Mouse (Mus musculus): Measurements from ENCODE around the gene Kcnn3. TPM values are rescaled to one million over a fixed set of nuclear protein-coding genes. Genes with fewer than 3 reads are reported as not detected.
A peak's percentile ranks its signal among the peaks of the same experiment; 100 is the strongest.

Gene Kcnn3
- polyA plus RNA-seq, 1 experiment from 2014 or later = 9.6 TPM

DNA sequence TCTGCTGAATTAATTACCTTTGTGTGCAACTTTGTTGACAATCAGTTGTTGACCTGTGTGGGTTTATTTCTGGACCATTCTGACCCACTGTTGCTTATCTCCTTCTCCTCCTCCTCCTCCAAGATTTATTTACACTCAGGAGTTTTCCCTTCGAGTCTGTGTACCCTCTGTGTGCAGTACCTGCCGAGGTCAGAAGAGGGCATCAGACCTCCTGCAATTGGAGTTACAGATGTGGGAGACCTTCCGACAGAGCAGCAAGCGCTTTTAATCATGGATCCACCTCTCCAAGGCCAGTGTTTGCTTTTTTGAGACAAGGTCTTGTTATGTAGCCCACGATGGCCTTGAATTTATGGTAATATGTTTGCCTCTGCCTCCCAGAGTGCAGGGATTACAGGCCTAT is 25.3 kb upstream of the Kcnn3 start:
- Histone ChIP-seq H3K9ac (no peak overlapping the region), H3K4me3 (no peak overlapping the region), H3K4me2 (no peak overlapping the region), H3K9me3 (no peaks in the 10 kb centered on the region), H3K27ac (replicated peaks) (no peak overlapping the region), H3K4me1 (replicated peaks) (peaks cover 7% of the 10 kb centered on the region), H3K27me3 (0 out of 2 replicates have a peak, but pooled peaks cover 2% of the 10 kb centered on the region), H3K36me3 (no peaks in the 10 kb centered on the region)
- no peak for ATAC-seq (ENCODE audit: low FRiP score, low read depth)
- WGBS = 93% methylated on average over 5 of the region's 5 CpGs

DNA sequence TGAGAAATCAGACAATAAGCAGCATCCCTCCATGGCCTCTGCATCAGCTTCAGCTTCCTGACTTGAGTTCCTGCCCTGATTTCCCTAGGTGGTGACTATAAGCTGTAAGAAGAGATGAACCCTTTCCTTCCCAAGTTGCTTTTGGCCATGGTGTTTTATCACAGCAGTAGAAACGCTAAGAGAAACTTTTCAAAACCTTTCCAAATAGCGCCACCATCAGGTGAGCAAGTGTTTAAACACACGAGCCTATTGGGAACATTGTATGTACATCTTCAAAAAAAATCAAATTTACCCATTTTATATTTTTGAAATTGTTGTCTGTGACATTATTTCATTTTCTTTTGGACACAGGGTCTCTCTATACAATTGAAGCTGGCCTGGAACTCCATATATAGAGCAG is 23.6 kb upstream of the Kcnn3 start:
- H3K36me3 ChIP-seq = no peaks in the 10 kb centered on the region
- no peak for ATAC-seq (ENCODE audit: low FRiP score, low read depth)
- H3K9me3 ChIP-seq = no peaks in the 10 kb centered on the region
- H3K9ac ChIP-seq = no peak overlapping the region
- peaks cover 7% of the 10 kb centered on the region for H3K4me1 ChIP-seq (replicated peaks)
- WGBS = 77% methylated on average over 3 of the region's 3 CpGs
- H3K27ac ChIP-seq (replicated peaks) = no peak overlapping the region
- no peak overlapping the region for H3K4me2 ChIP-seq
- H3K4me3 ChIP-seq = no peak overlapping the region
- H3K27me3 ChIP-seq = no peaks in the 10 kb centered on the region

DNA sequence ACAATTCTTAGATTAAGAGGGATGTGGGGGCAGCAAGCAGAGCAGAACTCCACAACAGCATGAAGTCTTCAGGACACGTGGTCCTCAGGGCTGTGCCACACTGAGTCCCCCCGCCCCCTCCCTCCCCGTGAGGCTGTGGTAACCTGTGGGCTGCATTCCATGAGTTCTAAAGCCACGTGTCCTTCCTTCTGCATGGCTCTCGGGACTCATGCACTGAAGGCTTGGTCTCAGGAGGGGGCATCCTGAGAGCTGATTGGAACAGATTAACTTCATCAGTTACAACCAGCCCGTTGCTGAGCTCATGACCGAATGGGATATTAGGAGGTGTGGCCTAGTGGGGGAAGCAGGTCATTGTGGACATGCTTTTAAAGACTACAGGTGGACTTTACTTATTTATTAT is 20.3 kb upstream of the Kcnn3 start:
- Histone ChIP-seq H3K36me3 (no peaks in the 10 kb centered on the region), H3K4me3 (no peak overlapping the region), H3K4me2 (no peak overlapping the region), H3K4me1 (replicated peaks) (no peaks in the 10 kb centered on the region), H3K27ac (replicated peaks) (no peak overlapping the region), H3K27me3 (no peaks in the 10 kb centered on the region), H3K9ac (no peak overlapping the region), H3K9me3 (no peaks in the 10 kb centered on the region)
- no peak for ATAC-seq (ENCODE audit: low FRiP score, low read depth)
- WGBS = 47% methylated on average over 7 of the region's 7 CpGs

DNA sequence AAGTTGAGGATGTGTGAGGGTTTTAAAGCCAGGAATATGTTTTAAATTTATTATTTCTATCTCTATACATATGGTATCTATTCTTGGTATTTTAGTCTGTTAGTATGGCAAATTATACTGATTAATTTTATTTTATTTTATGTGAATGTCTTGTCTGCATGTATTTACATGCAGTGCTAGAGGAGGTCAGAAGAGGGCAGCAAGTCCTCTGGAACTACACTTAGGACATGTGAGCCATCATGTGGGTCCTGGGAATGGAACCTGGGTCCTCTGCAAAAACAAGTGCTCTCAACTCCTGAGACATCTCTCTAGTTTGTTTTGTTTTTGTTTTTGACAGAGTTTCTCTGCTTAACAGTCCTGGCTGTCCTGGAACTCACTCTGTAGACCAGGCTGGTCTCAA is 18.5 kb upstream of the Kcnn3 start:
- ATAC-seq (ENCODE audit: low FRiP score, low read depth) = no peak
- Histone ChIP-seq H3K4me1 (replicated peaks) (no peaks in the 10 kb centered on the region), H3K9me3 (no peaks in the 10 kb centered on the region), H3K36me3 (no peaks in the 10 kb centered on the region), H3K4me3 (no peak overlapping the region), H3K9ac (no peak overlapping the region), H3K4me2 (no peak overlapping the region), H3K27ac (replicated peaks) (no peak overlapping the region), H3K27me3 (no peaks in the 10 kb centered on the region)

DNA sequence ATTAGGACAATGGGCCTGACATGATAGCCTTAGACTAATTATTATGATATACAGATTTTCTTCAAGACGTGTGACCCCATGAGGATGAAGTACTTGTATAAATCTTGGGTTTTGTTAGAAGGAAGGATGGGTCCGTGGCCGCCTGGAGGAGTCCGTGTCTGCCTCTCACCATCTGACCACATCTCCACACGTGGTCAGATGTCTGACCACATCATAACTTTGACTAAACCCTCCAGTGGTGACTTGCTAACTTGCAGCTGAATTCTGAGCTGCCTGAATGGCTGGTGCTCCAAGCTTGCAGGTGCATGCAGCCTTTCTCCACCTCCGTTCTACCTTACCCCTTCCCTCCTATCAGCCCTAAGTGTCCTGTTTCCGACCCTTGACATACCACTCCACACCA is 17.4 kb upstream of the Kcnn3 start:
- no peak overlapping the region for H3K27ac ChIP-seq (replicated peaks)
- ATAC-seq (ENCODE audit: low FRiP score, low read depth) = no peak
- H3K4me3 ChIP-seq = no peak overlapping the region
- H3K4me2 ChIP-seq = no peak overlapping the region
- H3K4me1 ChIP-seq (replicated peaks) = no peaks in the 10 kb centered on the region
- H3K9ac ChIP-seq = no peak overlapping the region
- WGBS = 90% methylated on average over 7 of the region's 7 CpGs
- no peaks in the 10 kb centered on the region for H3K9me3 ChIP-seq
- H3K27me3 ChIP-seq = no peaks in the 10 kb centered on the region
- H3K36me3 ChIP-seq = no peaks in the 10 kb centered on the region

DNA sequence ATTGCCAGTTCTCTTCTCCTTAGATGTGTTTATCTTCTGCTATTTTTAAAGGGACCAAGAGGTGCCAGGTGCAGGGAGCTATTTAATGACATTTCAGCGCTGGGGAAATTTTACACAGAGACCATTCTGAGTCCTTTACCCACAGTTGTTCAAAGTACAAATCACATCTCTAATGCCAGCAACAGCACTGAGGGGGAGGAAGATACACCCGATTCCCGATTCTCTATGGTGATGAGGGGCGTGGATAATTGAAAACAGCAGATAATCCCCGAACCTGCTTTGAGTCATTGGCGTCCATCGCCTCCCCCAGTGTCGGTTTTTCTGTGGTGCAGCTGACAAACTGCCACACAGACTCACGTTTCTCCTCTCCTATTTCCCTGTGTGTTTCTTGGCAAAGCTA is 11.9 kb upstream of the Kcnn3 start:
- Histone ChIP-seq H3K36me3 (no peaks in the 10 kb centered on the region), H3K4me3 (no peak overlapping the region), H3K4me2 (no peak overlapping the region), H3K9ac (no peak overlapping the region), H3K4me1 (replicated peaks) (peaks cover 12% of the 10 kb centered on the region), H3K27me3 (peaks cover 3% of the 10 kb centered on the region; the same call in 1 of the 2 replicates), H3K27ac (replicated peaks) (no peak overlapping the region), H3K9me3 (no peaks in the 10 kb centered on the region)
- ATAC-seq (ENCODE audit: low FRiP score, low read depth) = no peak
- 44% methylated on average over 9 of the region's 9 CpGs for WGBS

DNA sequence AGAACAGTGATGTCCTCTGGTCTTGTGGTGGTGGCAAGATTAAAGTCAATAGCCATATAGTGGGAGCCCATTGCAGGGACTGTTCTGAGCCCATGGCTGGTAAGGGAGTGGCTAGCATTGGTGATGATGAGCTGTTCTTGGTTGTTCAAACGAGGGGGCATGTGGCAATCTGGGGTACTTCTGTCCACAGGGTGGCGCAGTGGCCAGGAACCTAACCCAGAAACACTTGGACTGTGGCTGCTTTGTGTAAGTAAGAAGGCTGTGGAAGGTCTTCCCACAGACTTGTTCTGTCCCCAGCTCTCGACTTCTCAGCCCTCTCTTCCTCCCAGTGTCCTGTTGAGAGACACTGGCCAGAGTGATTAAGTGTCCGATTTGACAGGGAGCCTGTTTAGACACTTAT is 9.0 kb upstream of the Kcnn3 start:
- WGBS = 18% methylated on average over 4 of the region's 4 CpGs
- Histone ChIP-seq H3K27me3 (peaks cover 3% of the 10 kb centered on the region; the same call in 1 of the 2 replicates), H3K4me1 (replicated peaks) (peaks cover 12% of the 10 kb centered on the region), H3K27ac (replicated peaks) (peak overlapping the region; percentile 69), H3K36me3 (no peaks in the 10 kb centered on the region), H3K4me2 (peak overlapping the region; percentile 39), H3K4me3 (no peak overlapping the region), H3K9ac (no peak overlapping the region), H3K9me3 (no peaks in the 10 kb centered on the region)
- peak; percentile 62; the same call in 1 of the 2 replicates for ATAC-seq (ENCODE audit: low FRiP score, low read depth)

DNA sequence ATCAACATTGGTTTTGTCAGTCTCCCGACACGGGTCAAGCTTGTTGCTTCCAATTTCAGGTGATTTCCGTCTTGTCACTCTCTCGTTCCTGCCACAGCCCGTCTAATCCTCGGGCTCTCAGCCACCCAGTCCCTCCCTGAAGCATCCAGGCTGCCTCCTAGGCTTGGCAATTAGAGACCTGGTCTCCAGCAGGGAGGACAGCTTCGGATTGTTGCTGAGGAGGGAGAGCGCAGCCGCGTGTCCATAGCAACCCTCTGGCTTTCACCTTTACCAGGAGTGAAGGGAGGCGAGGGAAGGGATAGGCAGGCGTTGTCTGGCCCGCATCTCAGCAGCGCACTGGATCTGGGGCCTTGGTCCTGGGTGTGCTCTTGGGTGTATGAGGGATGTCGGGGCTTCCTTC is 8.6 kb upstream of the Kcnn3 start:
- Histone ChIP-seq H3K4me3 (no peak overlapping the region; the same call in 1 of the 2 replicates), H3K36me3 (no peaks in the 10 kb centered on the region), H3K9ac (peak overlapping the region; percentile 32; the same call in 1 of the 2 replicates), H3K9me3 (no peaks in the 10 kb centered on the region), H3K27me3 (peaks cover 3% of the 10 kb centered on the region; the same call in 1 of the 2 replicates), H3K4me1 (replicated peaks) (peaks cover 12% of the 10 kb centered on the region), H3K27ac (replicated peaks) (peak overlapping the region; percentile 69), H3K4me2 (peak overlapping the region; percentile 39)
- 17% methylated on average over 15 of the region's 15 CpGs for WGBS
- peak; percentile 71 for ATAC-seq (ENCODE audit: low FRiP score, low read depth)

DNA sequence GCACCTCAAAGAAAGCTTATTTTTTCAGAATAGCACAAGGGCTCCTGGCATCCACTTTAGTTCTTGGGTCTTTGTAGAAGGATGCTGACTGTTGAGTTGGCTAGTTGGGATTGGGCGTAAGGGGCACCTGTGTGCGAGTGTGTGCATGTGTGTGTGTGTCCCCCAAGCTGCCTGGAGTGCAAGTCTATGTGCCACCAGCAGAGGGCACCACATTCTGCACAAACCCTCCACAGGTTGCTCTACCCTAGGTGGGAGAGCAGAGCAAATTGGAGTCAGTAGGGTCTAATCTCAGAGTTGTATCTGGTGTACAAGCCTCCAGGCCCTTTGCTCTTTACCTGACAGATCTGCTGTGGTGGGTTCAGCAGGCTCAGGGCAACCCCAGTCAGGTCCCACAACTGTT is 7.7 kb upstream of the Kcnn3 start:
- no peak overlapping the region for H3K27ac ChIP-seq (replicated peaks)
- no peak overlapping the region for H3K4me3 ChIP-seq
- 97% methylated on average over 2 of the region's 2 CpGs for WGBS
- H3K9me3 ChIP-seq = no peaks in the 10 kb centered on the region
- peaks cover 12% of the 10 kb centered on the region for H3K4me1 ChIP-seq (replicated peaks)
- H3K36me3 ChIP-seq = no peaks in the 10 kb centered on the region
- H3K9ac ChIP-seq = no peak overlapping the region
- H3K4me2 ChIP-seq = no peak overlapping the region
- peaks cover 3% of the 10 kb centered on the region; the same call in 1 of the 2 replicates for H3K27me3 ChIP-seq
- ATAC-seq (ENCODE audit: low FRiP score, low read depth) = no peak

DNA sequence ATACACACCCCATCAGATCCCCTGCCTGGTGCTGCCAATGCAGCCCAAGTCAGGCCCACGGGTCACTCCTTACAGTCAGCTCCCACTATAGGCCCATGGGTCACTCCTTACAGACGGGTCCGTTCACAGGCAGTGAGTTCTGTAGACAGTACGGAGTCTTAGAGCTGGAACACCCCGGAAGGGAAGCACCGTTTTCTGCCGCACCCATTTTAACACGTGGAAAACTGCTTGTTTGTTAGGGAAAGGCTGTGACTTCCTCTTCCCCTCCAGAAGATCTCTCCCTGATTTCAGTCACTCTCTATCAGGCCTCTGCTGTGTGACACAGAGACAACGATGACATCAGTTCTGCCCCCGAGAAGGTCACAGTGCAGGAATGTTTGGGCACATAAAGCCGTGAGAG is 4.5 kb upstream of the Kcnn3 start:
- 71% methylated on average over 11 of the region's 11 CpGs for WGBS
- H3K4me3 ChIP-seq = no peak overlapping the region
- no peak for ATAC-seq (ENCODE audit: low FRiP score, low read depth)

DNA sequence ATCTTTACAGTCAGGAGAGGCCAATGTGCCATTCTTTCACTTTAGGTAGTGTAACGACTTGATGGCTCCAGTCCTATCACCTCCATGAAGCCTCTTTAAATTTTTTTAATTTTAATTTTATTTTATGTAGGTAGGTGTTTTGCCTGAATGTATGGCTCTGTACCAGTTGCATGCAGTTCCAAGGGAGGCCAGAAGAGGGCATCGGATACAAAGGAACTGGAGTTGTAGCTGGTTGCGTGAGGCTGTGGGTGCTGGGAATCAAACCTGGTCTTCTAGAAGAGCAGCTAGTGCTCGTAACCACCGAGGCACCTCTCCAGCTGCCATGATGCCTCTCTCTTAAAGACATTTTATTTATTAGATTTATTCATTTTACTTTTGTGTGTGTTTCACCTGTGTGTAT is 3.6 kb upstream of the Kcnn3 start:
- 95% methylated on average over 5 of the region's 5 CpGs for WGBS
- H3K9me3 ChIP-seq = no peaks in the 10 kb centered on the region
- no peak overlapping the region for H3K27ac ChIP-seq (replicated peaks)
- no peaks in the 10 kb centered on the region for H3K27me3 ChIP-seq
- no peak for ATAC-seq (ENCODE audit: low FRiP score, low read depth)
- H3K4me2 ChIP-seq = no peak overlapping the region
- H3K9ac ChIP-seq = no peak overlapping the region
- H3K4me1 ChIP-seq (replicated peaks) = peaks cover 27% of the 10 kb centered on the region
- H3K36me3 ChIP-seq = no peaks in the 10 kb centered on the region
- no peak overlapping the region for H3K4me3 ChIP-seq

More for the DNA sequence above, 4.5 kb upstream of the Kcnn3 start:
- H3K4me2 ChIP-seq = no peak overlapping the region
- H3K27ac ChIP-seq (replicated peaks) = no peak overlapping the region
- H3K36me3 ChIP-seq = no peaks in the 10 kb centered on the region
- H3K27me3 ChIP-seq = no peaks in the 10 kb centered on the region
- H3K4me1 ChIP-seq (replicated peaks) = peaks cover 24% of the 10 kb centered on the region
- H3K9me3 ChIP-seq = no peaks in the 10 kb centered on the region
- H3K9ac ChIP-seq = no peak overlapping the region

DNA sequence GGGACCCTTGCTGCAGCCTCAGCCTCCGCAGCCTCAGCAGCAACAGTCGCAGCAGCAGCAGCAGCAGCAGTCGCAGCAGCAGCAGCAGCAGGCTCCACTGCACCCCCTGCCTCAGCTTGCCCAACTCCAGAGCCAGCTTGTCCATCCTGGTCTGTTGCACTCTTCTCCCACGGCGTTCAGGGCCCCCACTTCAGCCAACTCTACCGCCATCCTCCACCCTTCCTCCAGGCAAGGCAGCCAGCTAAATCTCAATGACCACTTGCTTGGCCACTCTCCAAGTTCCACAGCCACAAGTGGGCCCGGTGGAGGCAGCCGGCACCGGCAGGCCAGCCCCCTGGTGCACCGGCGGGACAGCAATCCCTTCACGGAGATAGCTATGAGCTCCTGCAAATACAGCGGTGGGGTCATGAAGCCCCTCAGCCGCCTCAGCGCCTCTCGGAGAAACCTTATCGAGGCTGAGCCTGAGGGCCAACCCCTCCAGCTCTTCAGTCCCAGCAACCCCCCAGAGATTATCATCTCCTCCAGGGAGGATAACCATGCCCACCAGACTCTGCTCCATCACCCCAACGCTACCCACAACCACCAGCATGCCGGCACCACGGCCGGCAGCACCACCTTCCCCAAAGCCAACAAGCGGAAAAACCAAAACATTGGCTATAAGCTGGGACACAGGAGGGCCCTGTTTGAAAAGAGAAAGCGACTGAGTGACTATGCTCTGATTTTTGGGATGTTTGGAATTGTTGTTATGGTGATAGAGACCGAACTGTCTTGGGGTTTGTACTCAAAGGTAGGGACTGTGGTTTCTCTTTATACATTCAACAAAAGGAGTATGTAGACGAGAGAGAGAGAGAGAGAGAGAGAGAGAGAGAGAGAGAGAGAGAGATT is 896 bp downstream of the Kcnn3 start:
- Histone ChIP-seq H3K27me3 (no peaks in the 10 kb centered on the region), H3K9me3 (no peaks in the 10 kb centered on the region), H3K36me3 (no peaks in the 10 kb centered on the region), H3K27ac (replicated peaks) (peak overlapping the region; percentile 71), H3K4me2 (peak overlapping the region; percentile 96), H3K4me1 (replicated peaks) (peaks cover 62% of the 10 kb centered on the region), H3K4me3 (peak overlapping the region; percentile 45), H3K9ac (peak overlapping the region; percentile 56)
- peak; percentile 8; the same call in 1 of the 2 replicates for ATAC-seq (ENCODE audit: low FRiP score, low read depth)
- WGBS = 2% methylated on average over 25 of the region's 25 CpGs
